Mouse (Mus musculus) neutrophil, adult 5-6 weeks (primary cell): ENCODE measurements around the gene Zdhhc20. TPM values are rescaled to one million over a fixed set of nuclear protein-coding genes. Genes with fewer than 3 reads are reported as not detected.
A peak's percentile ranks its signal among the peaks of the same experiment; 100 is the strongest.
"Not testable (repeated sequence)": the region's sequence is repeated elsewhere in the genome, so short reads cannot be mapped to it uniquely, and the experiment has no call there.

Source experiments
- ATAC-seq: fragments of 151-379, 151-347 bp; 2 replicates; pipeline ENCODE4 v1.8.0; 2017; ENCODE audit warnings: mild to moderate bottlenecking, moderate TSS enrichment; ENCODE audit not compliant: insufficient number of reproducible peaks, poor library complexity, low FRiP score, severe bottlenecking; ENCODE audit errors: extremely low read depth
- total RNA-seq: library from RNA; stranded (forward); fragments of 200-1000 nt; gene quantifications from 2 replicates; pipeline ENCODE4 v1.2.3, GENCODE M21; 2017

Gene Zdhhc20
- 86.4 and 94.2 TPM in 2 replicates for total RNA-seq

DNA sequence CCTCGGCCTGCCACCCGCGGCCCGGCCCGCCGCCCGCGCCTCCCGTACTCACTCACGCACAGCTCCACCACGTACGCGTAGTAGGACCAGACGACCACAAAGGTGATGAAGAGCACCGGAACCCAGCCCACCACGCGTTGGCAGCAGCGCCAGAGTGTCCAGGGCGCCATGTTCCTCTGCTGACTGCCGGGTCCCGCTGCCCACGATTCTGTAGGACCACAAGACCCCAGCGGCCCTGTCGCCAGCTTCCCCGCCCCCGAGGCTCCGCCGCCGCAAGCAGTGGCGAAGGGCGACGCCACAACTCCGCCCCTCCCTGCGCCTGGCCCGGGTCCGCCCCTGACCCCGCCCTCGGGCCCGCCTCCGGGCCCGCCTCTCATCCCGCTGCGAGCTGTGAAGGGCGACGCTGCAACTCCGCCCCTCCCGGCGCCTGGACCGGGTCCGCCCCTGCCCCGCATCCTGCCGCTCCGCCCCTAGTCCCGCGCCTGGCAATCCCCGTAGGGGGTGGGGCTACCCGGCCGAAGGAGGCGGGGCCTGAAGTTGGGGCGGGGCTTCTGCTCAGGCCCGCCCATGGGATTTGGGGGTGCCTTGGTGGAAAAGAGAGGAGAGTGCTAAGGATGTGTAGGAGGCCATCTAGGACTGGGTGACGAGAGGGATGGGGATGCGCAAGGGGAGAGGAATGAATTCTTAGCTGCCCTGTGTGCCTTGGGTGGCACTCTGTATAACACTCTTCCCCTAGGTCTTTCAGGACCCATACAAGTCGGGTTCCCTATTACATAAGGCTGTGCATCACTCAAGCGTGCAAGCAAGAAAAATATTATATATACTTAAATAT is at the start of gene Zdhhc20:
TSS of gene Zdhhc20 (minus strand) at position 266 of the 832 bp plus-strand sequence.
- ATAC-seq: peak; percentile 89

DNA sequence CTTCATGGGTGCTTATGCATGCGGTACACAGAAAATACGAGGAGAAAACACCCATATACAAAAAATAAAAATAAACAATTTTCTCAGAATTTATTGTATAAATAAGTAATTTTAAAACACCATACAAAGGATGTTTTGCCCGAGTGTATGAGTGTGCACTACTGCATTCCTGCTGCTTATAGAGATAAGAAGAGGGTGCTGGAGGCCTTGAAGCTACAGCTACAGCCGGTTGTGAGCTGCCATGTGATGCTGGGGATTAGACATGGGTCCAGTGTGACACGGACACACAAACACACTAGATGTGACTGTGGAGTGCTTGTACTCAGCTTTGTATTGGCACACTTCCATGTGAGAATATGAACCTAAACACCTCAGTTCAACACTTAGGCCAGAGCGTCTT is 47.2 kb upstream of the Zdhhc20 start:
- no peak for ATAC-seq

DNA sequence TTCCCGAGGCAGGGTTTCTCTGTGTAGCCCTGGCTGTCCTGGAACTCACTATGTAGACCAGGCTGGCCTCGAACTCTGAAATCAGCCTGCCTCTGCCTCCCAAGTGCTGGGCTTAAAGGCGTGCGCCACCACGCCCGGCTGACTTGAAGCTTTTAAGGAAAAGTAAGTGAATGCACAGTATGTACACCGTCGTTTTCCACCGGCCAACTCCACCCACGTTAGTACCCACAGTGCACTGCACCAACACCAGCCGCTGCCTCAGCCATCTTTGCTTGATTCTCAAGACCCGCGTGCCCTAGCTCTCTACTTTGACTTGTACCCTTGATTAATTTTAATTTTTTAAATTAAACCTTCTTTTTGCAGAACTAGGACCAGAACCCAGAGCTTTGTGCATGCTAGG is 44.6 kb upstream of the Zdhhc20 start:
- no peak for ATAC-seq

DNA sequence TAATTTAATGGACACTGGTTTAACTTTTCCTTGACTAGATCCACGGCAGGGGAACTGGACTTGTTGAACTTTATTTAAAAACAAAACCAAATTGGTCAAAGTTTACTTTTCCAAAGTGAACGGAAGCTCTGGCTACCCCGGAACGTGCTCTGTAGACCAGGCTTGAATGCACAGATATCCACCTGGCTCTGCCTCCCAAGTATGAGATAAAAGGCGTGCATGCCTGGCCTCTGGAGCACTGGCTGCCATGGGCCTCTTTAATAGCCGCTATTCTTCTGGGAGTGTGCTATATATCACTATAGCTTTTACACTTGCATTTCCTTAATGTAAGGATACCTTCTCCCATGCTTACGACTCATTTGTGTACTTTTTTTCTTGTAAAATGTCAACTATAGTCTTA is 43.5 kb upstream of the Zdhhc20 start:
- no peak for ATAC-seq

DNA sequence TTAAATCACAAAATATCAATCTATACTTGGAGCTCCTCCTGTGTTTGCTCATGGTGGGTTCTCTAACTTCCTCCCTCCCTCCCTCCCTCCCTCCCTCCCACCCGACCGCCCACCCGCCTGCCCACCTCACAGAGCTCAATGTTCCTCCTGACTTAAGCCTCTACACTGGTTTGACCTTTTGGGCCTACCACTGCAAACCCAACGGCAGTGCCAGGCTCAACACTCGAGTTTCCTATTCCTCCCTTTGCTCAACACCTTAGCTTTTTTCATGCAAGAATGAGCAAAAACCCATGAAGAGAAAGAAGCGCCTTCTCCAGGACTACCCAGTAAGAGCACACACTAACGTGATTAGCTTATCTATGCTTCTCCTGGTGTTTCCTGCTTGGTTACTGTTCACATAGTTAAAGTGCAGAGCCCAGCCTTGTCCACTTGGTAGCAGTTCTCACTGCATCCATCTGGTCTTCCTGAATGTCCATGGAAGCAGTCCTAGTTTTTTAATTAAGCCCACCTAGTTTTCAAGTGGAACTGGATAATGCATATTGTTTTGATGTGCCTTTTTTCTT is 42.9 kb upstream of the Zdhhc20 start:
- ATAC-seq: no peak

DNA sequence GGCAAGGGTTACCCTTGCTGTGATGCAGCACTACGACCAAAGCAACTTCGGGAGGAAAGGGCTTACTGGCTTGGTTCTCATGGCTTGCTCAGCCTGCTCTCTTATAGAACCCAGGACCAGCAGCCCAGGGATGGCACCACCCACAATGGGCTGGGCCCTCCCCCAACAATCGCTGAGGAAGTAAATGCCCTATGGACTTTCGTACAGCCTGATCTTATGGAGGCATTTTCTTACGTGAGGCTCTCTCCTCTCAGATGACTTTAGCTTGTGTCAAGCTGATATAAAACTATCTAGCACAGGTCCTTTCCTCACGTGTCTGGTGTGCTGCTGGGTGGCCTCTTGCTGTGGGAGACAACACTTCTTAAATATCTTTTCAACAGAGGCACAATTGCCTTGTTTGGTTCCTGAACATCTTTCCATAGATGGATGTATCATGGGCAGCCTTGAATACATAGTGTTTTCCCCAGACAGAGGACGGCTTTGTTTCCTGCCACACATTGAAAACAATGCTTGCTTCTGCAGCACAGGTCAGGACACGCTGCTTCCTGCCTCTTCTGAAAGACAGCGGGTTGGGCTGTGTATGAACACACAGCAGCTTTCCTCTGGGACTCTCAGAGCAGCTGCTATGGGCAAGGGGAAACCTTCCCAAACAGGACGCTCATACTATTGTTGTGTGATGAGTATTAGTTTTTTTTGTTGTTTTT is 31.5 kb upstream of the Zdhhc20 start:
- ATAC-seq: no peak

DNA sequence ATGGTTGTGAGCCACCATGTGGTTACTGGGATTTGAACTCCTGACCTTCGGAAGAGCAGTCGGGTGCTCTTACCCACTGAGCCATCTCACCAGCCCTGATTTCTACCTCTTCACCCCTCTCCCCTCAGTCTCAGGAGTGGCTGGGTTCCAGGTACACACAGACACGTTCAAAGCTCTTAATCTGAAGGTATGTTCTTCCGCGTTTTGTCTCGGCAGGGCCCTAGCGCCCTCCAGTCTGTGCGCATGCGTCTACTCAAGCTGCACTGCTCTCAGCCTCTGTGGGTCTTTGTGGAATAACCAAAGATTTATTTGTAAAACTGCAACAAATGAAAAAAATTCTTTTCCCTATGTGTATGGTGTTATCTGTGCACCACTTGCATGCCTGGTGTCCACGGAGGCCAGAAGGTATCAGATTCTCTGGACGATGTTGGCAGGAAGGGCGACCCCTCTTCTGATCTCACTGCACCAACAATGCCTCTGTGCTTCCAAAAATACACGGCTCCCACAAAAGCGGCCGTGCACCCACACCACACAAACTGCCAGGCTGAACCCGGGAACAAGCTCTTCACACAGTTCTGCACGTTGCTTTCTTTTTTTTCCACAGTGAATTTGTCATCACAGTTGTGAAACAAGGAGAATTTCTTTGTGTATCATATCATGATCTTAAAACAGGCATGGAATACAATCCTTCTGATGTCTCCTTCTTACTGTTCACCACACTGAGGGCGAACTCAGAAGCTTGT is 30.7 kb upstream of the Zdhhc20 start:
- no peak for ATAC-seq

DNA sequence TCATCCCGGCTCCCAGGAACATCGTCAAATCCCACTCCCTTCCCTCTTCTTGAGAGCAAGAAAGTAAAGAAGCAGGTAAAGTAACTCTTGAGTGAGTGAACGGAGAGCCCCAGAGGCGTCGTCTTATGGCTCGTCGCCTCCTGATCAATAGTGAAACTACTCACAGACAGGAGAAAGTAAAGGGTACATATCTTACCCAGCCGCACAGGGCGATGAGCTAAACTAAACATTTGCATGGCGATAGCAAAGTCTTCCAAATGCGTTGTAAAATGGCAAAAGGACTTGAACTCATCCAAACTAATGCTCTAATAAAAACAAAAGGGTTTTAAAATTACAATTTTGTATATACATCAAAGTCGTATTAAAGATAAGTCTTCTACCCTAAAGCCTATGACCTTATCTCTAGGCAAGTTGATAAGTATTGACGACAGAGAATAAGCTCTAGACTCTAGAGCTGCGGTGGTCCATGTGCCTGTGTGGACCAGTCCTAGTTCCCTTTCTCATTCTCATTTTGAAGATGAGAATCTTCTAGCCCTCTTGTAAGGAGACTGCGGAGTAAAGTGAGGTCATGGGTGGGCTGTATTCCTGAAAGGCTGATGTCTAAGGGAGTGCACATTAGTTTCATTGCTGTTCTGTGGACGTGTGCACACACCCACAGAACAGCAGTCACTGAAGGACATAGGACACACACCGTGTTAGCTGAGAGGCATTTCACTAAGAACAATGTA is 29.2 kb upstream of the Zdhhc20 start:
- ATAC-seq: no peak

DNA sequence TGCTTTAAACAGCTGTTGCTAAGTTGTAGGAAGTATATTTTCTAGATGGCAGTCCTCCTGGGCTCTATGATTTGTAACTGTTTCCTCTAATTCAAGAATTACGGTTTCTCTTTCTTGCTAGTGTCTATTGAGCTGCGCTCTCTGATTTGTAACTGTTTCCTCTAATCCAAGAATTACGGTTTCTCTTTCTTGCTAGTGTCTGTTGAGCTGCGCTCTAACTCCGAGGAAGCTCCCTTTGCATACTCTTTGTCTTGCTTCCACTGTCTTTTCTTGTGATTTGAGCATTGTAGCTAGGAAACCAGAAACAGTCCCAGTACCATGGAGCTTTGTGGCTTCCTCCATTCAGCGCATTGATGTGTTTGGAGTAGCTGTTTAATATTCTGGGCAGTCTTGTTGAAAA is 25.3 kb upstream of the Zdhhc20 start:
- ATAC-seq: no peak

DNA sequence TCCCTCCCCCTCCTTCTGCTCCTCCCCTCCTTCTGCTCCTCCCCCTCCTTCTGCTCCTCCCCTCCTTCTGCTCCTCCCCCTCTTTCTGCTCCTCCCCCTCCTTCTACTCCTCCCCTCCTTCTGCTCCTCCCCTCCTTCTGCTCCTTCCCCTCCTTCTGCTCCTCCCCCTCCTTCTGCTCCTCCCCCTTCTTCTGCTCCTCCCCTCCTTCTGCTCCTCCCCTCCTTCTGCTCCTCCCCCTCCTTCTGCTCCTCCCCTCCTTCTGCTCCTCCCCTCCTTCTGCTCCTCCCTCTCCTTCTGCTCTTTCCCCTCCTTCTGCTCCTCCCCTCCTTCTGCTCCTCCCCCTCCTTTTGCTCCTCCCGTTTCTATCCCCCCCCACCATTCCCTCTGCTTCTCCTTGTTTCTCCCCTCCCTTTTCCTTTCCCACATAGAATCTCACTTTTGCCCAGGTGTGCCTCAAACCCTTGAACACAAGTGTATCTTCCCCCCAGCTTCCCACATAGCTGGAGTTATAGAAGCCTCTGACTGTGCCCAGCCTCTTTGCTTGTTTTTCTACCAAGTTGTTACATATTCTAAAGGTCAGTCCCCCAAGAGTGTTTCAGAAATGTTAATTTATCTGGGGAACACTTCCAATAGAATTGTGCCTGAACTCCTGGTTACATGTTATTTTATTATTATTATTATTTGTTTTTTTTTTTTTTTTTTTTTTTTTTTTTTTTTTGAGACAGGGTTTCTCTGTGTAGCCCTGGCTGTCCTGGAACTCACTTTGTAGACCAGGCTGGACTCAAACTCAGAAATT is 22.3 kb upstream of the Zdhhc20 start:
- not testable (repeated sequence) for ATAC-seq

DNA sequence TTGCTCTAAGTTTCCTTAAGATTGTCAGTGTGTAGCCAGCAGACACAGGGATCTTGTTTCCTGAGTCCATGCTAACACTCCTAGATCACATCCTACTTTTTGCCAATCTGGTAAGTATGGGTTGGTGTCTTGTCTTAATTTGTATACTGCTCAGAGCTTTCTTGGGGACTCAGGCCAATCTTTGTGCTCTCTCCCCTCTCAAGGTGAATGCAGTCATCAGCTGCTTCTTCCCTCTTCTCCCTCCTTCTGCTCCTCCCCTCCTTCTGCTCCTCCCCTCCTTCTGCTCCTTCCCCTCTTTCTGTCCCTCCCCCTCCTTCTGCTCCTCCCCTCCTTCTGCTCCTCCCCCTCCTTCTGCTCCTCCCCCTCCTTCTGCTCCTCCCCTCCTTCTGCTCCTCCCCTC is 21.7 kb upstream of the Zdhhc20 start:
- not testable (repeated sequence) for ATAC-seq

DNA sequence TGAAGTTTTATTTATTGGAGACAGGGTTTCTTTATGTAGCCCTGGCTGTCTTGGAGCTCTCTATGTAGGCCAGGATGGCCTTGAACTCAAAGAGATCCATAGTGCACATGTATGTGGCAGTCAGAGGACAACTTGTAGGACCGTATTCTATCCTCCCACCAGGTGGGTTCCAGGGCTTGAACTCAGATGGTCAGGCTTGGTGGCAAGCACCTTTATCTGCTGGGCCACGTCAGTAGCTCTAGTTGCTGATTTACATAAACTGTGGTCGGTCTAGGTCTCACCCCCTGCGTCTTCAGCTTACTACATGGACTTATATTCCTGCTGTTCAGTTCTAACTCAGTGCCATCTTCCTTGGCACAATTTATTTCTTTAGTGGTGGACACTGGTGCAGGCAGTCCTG is 21.2 kb upstream of the Zdhhc20 start:
- ATAC-seq: no peak

DNA sequence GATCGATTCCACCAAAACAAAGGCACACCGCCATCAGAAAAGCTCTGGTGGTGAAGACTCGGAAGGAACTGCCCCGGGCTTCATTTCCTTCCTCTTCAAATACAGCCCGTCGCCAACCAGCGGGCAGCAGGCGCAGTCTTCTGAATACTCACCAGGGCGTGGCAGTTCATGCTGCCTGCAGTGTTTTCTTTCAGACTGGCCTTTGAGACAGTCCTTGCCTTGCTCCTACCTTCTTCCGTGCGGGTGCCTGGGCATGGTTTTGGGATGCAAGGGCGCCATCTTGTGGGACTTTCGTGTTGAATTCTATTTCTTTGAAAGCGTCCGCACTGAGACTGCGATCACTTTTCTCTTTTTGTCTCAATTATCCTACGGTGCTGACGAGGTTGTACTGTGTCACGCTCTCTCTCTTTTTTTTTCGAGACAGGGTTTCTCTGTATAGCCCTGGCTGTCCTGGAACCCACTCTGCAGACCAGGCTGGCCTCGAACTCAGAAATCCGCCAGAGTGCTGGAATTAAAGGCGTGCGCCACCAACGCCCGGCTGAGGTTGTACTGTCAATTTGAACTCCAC is 20.5 kb upstream of the Zdhhc20 start:
- peak; percentile 96 for ATAC-seq

DNA sequence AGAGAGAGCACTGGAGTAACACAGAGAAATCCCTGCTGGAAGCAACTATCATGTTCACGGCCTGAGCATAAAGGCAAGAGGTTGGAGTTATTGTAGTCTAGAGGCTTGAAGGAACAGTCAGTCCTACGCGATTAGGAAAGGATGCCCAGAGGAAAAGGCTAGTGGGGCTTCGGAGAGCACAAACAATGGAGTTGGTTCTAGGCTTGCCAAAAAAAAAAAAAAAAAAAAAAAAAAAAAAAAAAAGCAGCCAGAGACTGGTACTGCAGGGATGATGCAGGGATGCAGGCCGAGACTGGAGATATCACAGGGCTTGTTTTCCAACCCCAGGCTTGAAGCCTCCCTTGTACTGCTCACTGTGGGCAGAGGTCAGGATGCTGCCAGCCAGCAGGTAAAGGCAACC is 19.2 kb upstream of the Zdhhc20 start:
- ATAC-seq: no peak

DNA sequence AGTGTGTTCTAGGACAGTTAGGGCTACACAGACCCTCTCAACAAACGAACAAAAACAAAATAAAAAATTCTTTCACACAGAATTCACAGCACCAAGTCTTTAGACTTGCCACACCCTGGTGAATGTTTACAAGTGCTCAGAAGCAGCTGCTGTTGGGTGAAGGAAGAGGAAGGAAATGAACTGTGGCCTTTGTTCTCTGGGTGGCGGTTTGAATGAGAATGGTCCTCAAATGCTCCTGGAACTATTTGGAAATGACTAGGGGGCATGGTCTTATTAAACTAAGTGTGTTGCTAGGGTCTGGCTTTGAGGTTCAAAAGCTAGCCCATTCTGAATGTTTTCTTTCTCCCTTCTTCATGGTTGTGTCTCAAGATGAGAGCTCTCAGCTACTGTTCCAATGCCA is 18.4 kb upstream of the Zdhhc20 start:
- ATAC-seq: peak; percentile 57

DNA sequence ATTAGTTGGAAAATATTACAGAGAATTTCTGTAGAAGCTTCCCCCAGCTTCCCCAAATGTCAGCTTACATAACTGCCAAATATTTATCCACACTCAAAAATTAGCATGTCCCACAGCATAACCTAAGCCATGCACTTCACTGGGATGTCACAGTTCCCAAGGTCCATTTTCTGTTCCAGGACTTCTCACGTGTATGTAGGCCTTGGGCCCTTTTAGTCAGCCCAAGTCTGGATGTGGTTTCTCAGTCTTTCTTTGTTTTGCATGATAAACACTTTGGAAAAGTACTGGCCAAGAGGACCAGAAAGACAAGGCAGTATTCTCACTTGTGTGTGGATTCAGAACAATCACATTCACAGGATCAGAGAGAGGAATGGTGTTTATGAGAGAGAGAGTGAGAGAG is 11.9 kb upstream of the Zdhhc20 start:
- no peak for ATAC-seq

DNA sequence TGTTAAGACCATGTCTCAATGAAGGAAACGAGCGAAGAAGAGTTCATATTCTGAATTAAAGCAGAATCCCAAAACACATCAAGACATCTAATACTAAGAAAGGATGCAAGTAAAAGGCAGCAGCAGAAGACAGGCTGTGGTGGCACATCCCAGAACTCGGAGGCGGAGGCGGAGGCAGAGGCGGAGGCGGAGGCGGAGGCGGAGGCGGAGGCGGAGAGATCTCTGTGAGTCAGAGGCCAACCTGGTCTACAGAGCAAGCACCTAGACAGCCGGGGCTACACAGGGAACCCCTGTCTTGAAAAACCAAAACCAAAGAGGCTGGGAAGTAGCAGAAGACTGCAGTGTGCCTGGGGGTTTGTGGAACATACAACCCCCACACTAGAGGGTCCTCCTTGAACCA is 6.8 kb upstream of the Zdhhc20 start:
- no peak for ATAC-seq
